7 mouse cellular contexts compared by ENCODE assay signal in genomic region chr4:45342286-45343155, GRCm38 (mm10). TPM values are rescaled to one million over a fixed set of nuclear protein-coding genes. Genes with fewer than 3 reads are reported as not detected.
DNase-seq lines count a peak whose midpoint lies in the region; ATAC-seq and TF ChIP-seq lines count a peak whose summit lies in the region.

Exosc3 (minus strand) TSS chr4:45342732.

- H3K9me3 ChIP-seq in G1E (replicated peaks): no peaks in the 10 kb centered on the region
- H3K9me3 ChIP-seq in forebrain, embryonic 12.5 days: no peaks in the 10 kb centered on the region

- peak within 1 kb of the TSS; percentile 89 for H3K4me2 ChIP-seq in forebrain, embryonic 12.5 days

- H3K9ac ChIP-seq in forebrain, embryonic 12.5 days: peak within 1 kb of the TSS; percentile 98

- H3K27ac ChIP-seq in forebrain, embryonic 12.5 days: peak within 1 kb of the TSS; percentile 94

- TF ChIP-seq CTCF in G1E (IDR thresholded peaks at IDR 0.05; ENCODE audit: low read depth, low read length): no peak
- no peak for TF ChIP-seq CTCF in lung, adult 2 months (IDR thresholded peaks at IDR 0.05; ENCODE audit: insufficient read depth, low read length)

- no peak for ATAC-seq in G1E (ENCODE audit: extremely low read depth, insufficient number of reproducible peaks, low FRiP score, poor library complexity, severe bottlenecking)
- peak; percentile 84 for ATAC-seq in forebrain, embryonic 12.5 days (ENCODE audit: low FRiP score)
- ATAC-seq in neutrophil, adult 5-6 weeks (ENCODE audit: extremely low read depth, insufficient number of reproducible peaks, low FRiP score, poor library complexity, severe bottlenecking): no peak

- intact Hi-C loops in heart, postnatal 25 days (cut with DNase I): loop anchor here (5.0 kb wide), 1 partner anchor 65 kb away; the partner anchor contains the start of gene Slc25a51

- TF ChIP-seq POLR2A in lung, adult 2 months (IDR thresholded peaks at IDR 0.05; ENCODE audit: borderline replicate concordance, extremely low read depth, low read depth, low read length): 0 out of 2 replicates have a peak, but pooled peaks have one; percentile 5

- peaks cover 8% of the 10 kb centered on the region; the same call in 1 of the 2 replicates for H3K27me3 ChIP-seq in G1E (ENCODE audit: insufficient read depth, low read length)
- 0 out of 2 replicates have a peak, but pooled peaks cover 10% of the 10 kb centered on the region for H3K27me3 ChIP-seq in forebrain, embryonic 12.5 days

- WGBS in forebrain, embryonic 12.5 days: under 1% methylated on average over 73 of the region's 76 CpGs
- under 1% methylated on average over 76 of the region's 76 CpGs for WGBS in large intestine, adult 2 months
- WGBS in lung, adult 2 months: under 1% methylated on average over 75 of the region's 76 CpGs

- peaks cover 27% of the 10 kb centered on the region for H3K36me3 ChIP-seq in G1E (replicated peaks)
- peaks cover 10% of the 10 kb centered on the region for H3K36me3 ChIP-seq in forebrain, embryonic 12.5 days (replicated peaks)

- peaks cover 20% of the 10 kb centered on the region for H3K4me1 ChIP-seq in G1E (ENCODE audit: insufficient read depth, low read depth, low read length)
- H3K4me1 ChIP-seq in forebrain, embryonic 12.5 days: peaks cover 24% of the 10 kb centered on the region
- no peaks in the 10 kb centered on the region; the same call in 1 of the 2 replicates for H3K4me1 ChIP-seq in lung, adult 2 months (ENCODE audit: control insufficient read depth, insufficient read depth, low read length)

- H3K4me3 ChIP-seq in G1E (ENCODE audit: low read depth, low read length): peak within 1 kb of the TSS; percentile 92
- H3K4me3 ChIP-seq in forebrain, embryonic 12.5 days (replicated peaks): peak within 1 kb of the TSS; percentile 97
- peak within 1 kb of the TSS; percentile 71 for H3K4me3 ChIP-seq in lung, adult 2 months (replicated peaks; ENCODE audit: extremely low read depth, low read depth, low read length)

- DNase-seq in G1E (ENCODE audit: low spot score): peak; percentile 67
- peak; percentile 73 for DNase-seq in adrenal gland, postnatal 10 days
- DNase-seq in heart, postnatal 25 days (ENCODE audit: low spot score): peak; percentile 27
- DNase-seq in large intestine, adult 2 months (ENCODE audit: low read depth, low spot score): no peak
- DNase-seq in lung, adult 2 months: peak; percentile 66

RNA-seq across cellular contexts. Expression of gene Exosc3, which starts in this region (rescaled TPM):
- total RNA-seq in G1E (2014; fragmentation: Nextera tagmentation): 70.5 and 82.3 TPM in 2 replicates
- total RNA-seq in G1E (2017): 240 and 278 TPM in 2 replicates
- polyA plus RNA-seq in G1E (2012): 125 and 148 TPM in 2 replicates
- total RNA-seq in adrenal gland, postnatal 10 days (2021): 10 to 100 TPM; 22.8 to 24.5 TPM
- polyA plus RNA-seq in forebrain, embryonic 12.5 days (2016; fragmentation: Nextera tagmentation; extraction: Ambion mirVana): 86.9 and 92.0 TPM in 2 replicates
- total RNA-seq in heart, postnatal 25 days (2021): 10 to 100 TPM; 12.6 to 14.2 TPM
- 13.7 and 15.6 TPM in 2 replicates for polyA plus RNA-seq in large intestine, adult 2 months (2012; rRNA removed)
- polyA plus RNA-seq in lung, adult 2 months (2012; rRNA removed): 20.6 and 22.2 TPM in 2 replicates
- total RNA-seq in neutrophil, adult 5-6 weeks (2017): 67.5 and 86.4 TPM in 2 replicates
